Mouse (Mus musculus): ENCODE results near the gene Asic2.

DNA sequence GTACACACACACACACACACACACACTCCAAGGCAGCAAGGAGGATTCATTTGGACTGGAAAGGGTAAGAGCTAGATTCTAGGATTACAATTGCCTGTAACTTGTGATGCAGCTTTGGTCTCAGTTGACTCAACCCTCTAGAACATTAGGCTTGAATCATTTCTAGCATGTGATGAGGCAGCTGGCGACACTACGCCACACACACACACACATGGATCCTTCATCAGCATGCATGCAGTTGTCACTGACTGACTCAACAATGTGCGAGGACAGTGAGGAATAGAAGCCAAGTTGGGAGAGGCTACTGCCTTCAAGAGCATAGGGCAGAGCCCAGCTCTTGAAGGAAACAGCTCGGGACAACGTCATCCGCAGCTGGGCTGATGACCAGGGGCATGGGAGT, 843.9 kb downstream of the Asic2 start:
- TF ChIP-seq CTCF (conservative IDR thresholded peaks at IDR 0.05; ENCODE audit: low read length) (no peak), POU5F1 (IDR thresholded peaks at IDR 0.05; ENCODE audit: borderline replicate concordance, low read length) (no peak), NANOG (IDR thresholded peaks at IDR 0.05; ENCODE audit: borderline replicate concordance, low read length) (no peak)

All from E14TG2a.4 (cell line).